In genomic region chr3:6617881-6618280, GRCm38 (mm10) we compare ENCODE assay signal across 39 mouse cellular contexts. TPM values are rescaled to one million over a fixed set of nuclear protein-coding genes. Genes with fewer than 3 reads are reported as not detected.
"Had no signal": no experiment of that assay in that cellular context is flagged by ENCODE, and none has a peak within 500 bp of the region (broad histone marks: within the 10 kb centered on the region; RNA-seq: fewer than 3 reads in every experiment).

No protein-coding gene starts in this region.

- H3K4me1 ChIP-seq: limb, embryonic 10.5 days; limb, embryonic 12.5 days; limb, embryonic 13.5 days; limb, embryonic 15.5 days; liver, embryonic 12.5 days; liver, embryonic 13.5 days; liver, embryonic 15.5 days; lung, embryonic 15.5 days; megakaryocyte, embryonic 14.5 days; midbrain, embryonic 10.5 days; midbrain, embryonic 12.5 days; midbrain, embryonic 13.5 days; midbrain, embryonic 15.5 days; neural tube, embryonic 12.5 days had no signal

- DNase-seq: left cerebral cortex, postnatal 4 days; liver; liver, embryonic 13.5 days; liver, postnatal 0 days; lung, adult 18-20 months; lung, adult 2 months; lung, embryonic 14.5 days; lung, postnatal 10 days; lung, postnatal 14 days; lung, postnatal 36 days; lung, postnatal 4 days; midbrain, embryonic 14.5 days had no signal

- H3K4me3 ChIP-seq: limb, embryonic 10.5 days; limb, embryonic 12.5 days; limb, embryonic 13.5 days; limb, embryonic 15.5 days; liver, embryonic 12.5 days; liver, embryonic 13.5 days; liver, embryonic 15.5 days; lung, embryonic 15.5 days; megakaryocyte, embryonic 14.5 days; midbrain, embryonic 10.5 days; midbrain, embryonic 12.5 days; midbrain, embryonic 13.5 days; midbrain, embryonic 15.5 days; myocyte; neural tube, embryonic 12.5 days had no signal

- H3K27me3 ChIP-seq: limb, embryonic 12.5 days; limb, embryonic 13.5 days; limb, embryonic 15.5 days; liver, embryonic 12.5 days; liver, embryonic 13.5 days; liver, embryonic 15.5 days; lung, embryonic 15.5 days; megakaryocyte, embryonic 14.5 days; midbrain, embryonic 12.5 days; midbrain, embryonic 13.5 days; midbrain, embryonic 15.5 days; neural tube, embryonic 12.5 days had no signal

- H3K27ac ChIP-seq: limb, embryonic 10.5 days; limb, embryonic 12.5 days; limb, embryonic 13.5 days; limb, embryonic 15.5 days; liver, embryonic 12.5 days; liver, embryonic 13.5 days; liver, embryonic 14.5 days; liver, embryonic 15.5 days; lung, embryonic 15.5 days; macrophage; midbrain, embryonic 10.5 days; midbrain, embryonic 12.5 days; midbrain, embryonic 13.5 days; midbrain, embryonic 15.5 days; neural tube, embryonic 12.5 days had no signal

- H3K36me3 ChIP-seq: limb, embryonic 10.5 days; limb, embryonic 12.5 days; limb, embryonic 13.5 days; limb, embryonic 15.5 days; liver, embryonic 12.5 days; liver, embryonic 13.5 days; liver, embryonic 15.5 days; lung, embryonic 15.5 days; midbrain, embryonic 10.5 days; midbrain, embryonic 12.5 days; midbrain, embryonic 13.5 days; midbrain, embryonic 15.5 days; neural tube, embryonic 12.5 days had no signal

RNA-seq across cellular contexts. Expression of gene 1700008P02Rik, which starts 2.4 kb away (rescaled TPM):
- polyA plus RNA-seq: limb, embryonic 10.5 days; limb, embryonic 11.5 days; limb, embryonic 12.5 days; limb, embryonic 13.5 days; limb, embryonic 14.5 days; limb, embryonic 15.5 days; liver, adult 2 months; liver, embryonic 11.5 days; liver, embryonic 12.5 days; liver, embryonic 13.5 days; liver, embryonic 14.5 days; liver, embryonic 15.5 days; liver, embryonic 16.5 days; liver, postnatal 0 days; lung, adult 2 months; lung, embryonic 14.5 days; lung, embryonic 15.5 days; lung, embryonic 16.5 days; lung, postnatal 0 days; macrophage; midbrain, embryonic 10.5 days; midbrain, embryonic 11.5 days; midbrain, embryonic 12.5 days; midbrain, embryonic 13.5 days; midbrain, embryonic 14.5 days; midbrain, embryonic 15.5 days; midbrain, embryonic 16.5 days; midbrain, postnatal 0 days; myocyte; neural tube, embryonic 11.5 days; neural tube, embryonic 12.5 days had no signal
